Mouse (Mus musculus) forebrain, embryonic 11.5 days (tissue): ENCODE results near the gene B9d2. TPM values are rescaled to one million over a fixed set of nuclear protein-coding genes. Genes with fewer than 3 reads are reported as not detected.

Experiments used
- polyA plus RNA-seq: library from polyadenylated mRNA; unstranded; fragments of >200 nt; fragmentation: Nextera tagmentation; extraction: Ambion mirVana; gene quantifications from 2 replicates; pipeline ENCODE4 v1.2.1, GENCODE M21; 2014

B9d2 gene
- polyA plus RNA-seq, 1 experiment from 2014 or later: 30.4 TPM

Other genes starting within 250 kb of the B9d2 start
- gene Ceacam1, start 203.2 kb upstream of the B9d2 start, polyA plus RNA-seq: 0.51 and 0.81 TPM in 2 replicates
- 0.13 TPM in 1 of 2 replicates, not detected in the other for gene Ceacam2, start 140.9 kb upstream of the B9d2 start, polyA plus RNA-seq
- gene Erich4, start 64.9 kb upstream of the B9d2 start, polyA plus RNA-seq: not detected in 2 replicates
- gene Dmac2, start 61.4 kb upstream of the B9d2 start, polyA plus RNA-seq: 22.2 and 23.4 TPM in 2 replicates
- 0.29 and 0.99 TPM in 2 replicates for gene B3gnt8, start 54.1 kb upstream of the B9d2 start, polyA plus RNA-seq
- gene Bckdha, start 21.8 kb upstream of the B9d2 start, polyA plus RNA-seq: 30.5 and 38.0 TPM in 2 replicates
- gene Exosc5, start 21.6 kb upstream of the B9d2 start, polyA plus RNA-seq: 52.2 and 56.4 TPM in 2 replicates
- 2.7 and 3.2 TPM in 2 replicates for gene Tmem91, start 5.6 kb upstream of the B9d2 start, polyA plus RNA-seq
- 1.1 and 1.6 TPM in 2 replicates for gene Tgfb1, start 6.2 kb downstream of the B9d2 start, polyA plus RNA-seq
- gene Ccdc97, start 38.3 kb downstream of the B9d2 start, polyA plus RNA-seq: 37.8 and 41.2 TPM in 2 replicates
- 83.8 and 87.5 TPM in 2 replicates for gene Hnrnpul1, start 74.0 kb downstream of the B9d2 start, polyA plus RNA-seq
- 36.2 and 37.2 TPM in 2 replicates for gene Axl, start 107.9 kb downstream of the B9d2 start, polyA plus RNA-seq
- gene Cyp2s1, start 136.1 kb downstream of the B9d2 start, polyA plus RNA-seq: 0.32 and 0.35 TPM in 2 replicates
- not detected in 2 replicates for gene Cyp2b10, start 216.8 kb downstream of the B9d2 start, polyA plus RNA-seq